In the genomic region with DNA sequence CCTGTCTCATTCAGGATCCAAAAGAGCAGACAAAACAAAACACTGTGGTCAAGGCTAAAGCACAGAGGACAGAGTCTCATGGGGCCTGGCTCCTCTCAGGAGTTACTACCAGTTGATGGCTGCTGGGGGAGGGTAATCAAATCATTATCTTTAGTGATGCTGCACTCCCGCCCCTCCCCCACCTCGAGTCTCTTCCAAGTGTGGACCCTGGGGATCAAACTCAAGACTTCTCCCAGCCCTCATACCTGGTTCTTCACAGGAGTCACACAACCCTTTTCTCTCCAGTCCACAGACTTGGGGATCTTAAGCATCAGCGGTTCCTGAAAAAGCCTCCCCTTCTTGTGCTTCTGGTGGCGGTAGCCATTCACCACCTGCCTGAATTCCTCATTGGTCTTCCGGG, we compare ENCODE assay signal across 12 mouse cellular contexts.
"Had no signal": no experiment of that assay in that cellular context is flagged by ENCODE, and none has a peak within 500 bp of the region (broad histone marks: within the 10 kb centered on the region; RNA-seq: fewer than 3 reads in every experiment).

No protein-coding gene starts in this region.

- H3K4me3 ChIP-seq: limb, embryonic 15.5 days; liver, embryonic 15.5 days; midbrain, embryonic 12.5 days had no signal

- H3K4me2 ChIP-seq: limb, embryonic 15.5 days; liver, embryonic 15.5 days; lung, embryonic 14.5 days; midbrain, embryonic 12.5 days had no signal

- H3K9me3 ChIP-seq: limb, embryonic 15.5 days; liver, embryonic 15.5 days; midbrain, embryonic 12.5 days had no signal

- H3K27ac ChIP-seq: limb, embryonic 15.5 days; liver, embryonic 15.5 days; midbrain, embryonic 12.5 days had no signal

- ATAC-seq: midbrain, embryonic 16.5 days had no signal

- DNase-seq: kidney, adult 2 months; layer of hippocampus, adult 9-11 months; layer of hippocampus, postnatal 36 days; lung, embryonic 14.5 days; lung, postnatal 10 days; lung, postnatal 4 days; right cerebral cortex, postnatal 4 days; spleen, adult 18-20 months had no signal

- H3K9ac ChIP-seq: limb, embryonic 15.5 days; liver, embryonic 15.5 days; lung, embryonic 14.5 days; midbrain, embryonic 12.5 days had no signal

- H3K27me3 ChIP-seq: limb, embryonic 15.5 days; midbrain, embryonic 12.5 days had no signal
